Mouse (Mus musculus) heart, adult 10 weeks (tissue): ENCODE measurements around the gene 2310034G01Rik. TPM values are rescaled to one million over a fixed set of nuclear protein-coding genes. Genes with fewer than 3 reads are reported as not detected.

ENCODE experiments used
- polyA plus RNA-seq: library from polyadenylated mRNA; stranded (reverse); fragments of 350-450 nt; fragmentation: Illumina TruSeq; extraction: RNeasy Lipid Tissue Mini Kit (QIAGEN cat#74804); gene quantifications from one replicate; pipeline ENCODE4 v1.2.3, GENCODE M21; 2014; ENCODE audit warnings: low read depth, low replicate concordance

2310034G01Rik gene
- 0.89 TPM for polyA plus RNA-seq

GRCm38 (mm10) chr19:46350168-46350932 lies at the start of gene 2310034G01Rik:
Gene 2310034G01Rik, minus strand, starts transcription at chr19:46350302.

GRCm38 (mm10) chr19:46396686-46397435 lies 46.8 kb upstream of the 2310034G01Rik start, which contains the start of gene Sufu:
Gene Sufu, plus strand, starts transcription at chr19:46396896.

GRCm38 (mm10) chr19:46395109-46396009 lies 45.3 kb upstream of the 2310034G01Rik start, which contains the start of gene Actr1a:
Gene Actr1a, minus strand, starts transcription at chr19:46395748.

GRCm38 (mm10) chr19:46338331-46338936 lies 11.7 kb downstream of the 2310034G01Rik start, which contains the start of gene Cuedc2:
Gene Cuedc2, minus strand, starts transcription at chr19:46338702.

DNA sequence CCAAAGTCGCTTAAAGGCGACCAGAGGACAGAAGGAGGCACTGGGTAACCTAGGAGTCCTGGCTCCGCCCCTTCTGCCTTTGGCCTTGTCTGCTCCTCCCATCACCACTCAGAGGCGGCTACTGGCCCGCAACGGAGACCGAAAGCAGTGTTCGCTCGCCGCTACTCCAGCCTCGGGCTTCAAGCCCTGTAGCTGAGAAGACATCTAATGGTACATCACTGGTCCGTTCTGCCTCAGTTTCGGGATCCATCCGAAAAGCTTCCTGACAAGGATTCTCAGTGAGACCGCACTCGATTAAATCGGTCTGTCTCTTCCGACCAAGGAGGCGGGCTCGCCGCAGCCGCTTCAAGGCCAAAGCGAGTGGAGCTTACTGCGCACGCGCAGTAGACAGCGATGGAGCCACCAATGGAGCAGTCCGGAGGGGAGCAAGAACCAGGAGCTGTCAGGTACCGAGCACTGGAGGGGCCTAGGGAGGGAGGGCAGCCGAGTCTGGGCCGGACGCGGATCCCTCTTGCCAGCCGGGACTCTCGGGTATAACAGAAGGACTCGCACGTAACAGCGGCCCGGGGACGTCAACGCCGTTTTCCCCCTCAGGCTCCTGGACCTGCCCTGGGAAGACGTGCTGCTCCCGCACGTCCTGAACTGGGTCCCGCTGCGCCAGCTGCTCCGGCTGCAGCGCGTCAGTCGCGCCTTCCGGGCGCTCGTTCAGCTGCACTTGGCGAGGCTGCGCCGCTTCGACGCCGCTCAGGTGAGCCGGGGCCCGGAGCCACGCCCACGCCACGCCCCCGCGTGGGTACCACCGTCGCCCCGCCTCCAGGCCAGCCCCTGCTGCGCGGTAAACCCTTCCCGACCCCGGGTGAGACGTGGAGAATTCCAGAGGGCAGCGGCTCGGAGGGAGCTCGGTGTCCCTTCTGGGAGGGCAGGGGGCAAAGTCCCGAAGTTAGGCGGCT lies 21.7 kb downstream of the 2310034G01Rik start, which contains the start of gene Fbxl15:
Fbxl15 (plus strand) TSS at position 104 of the 950 bp plus-strand sequence.

DNA sequence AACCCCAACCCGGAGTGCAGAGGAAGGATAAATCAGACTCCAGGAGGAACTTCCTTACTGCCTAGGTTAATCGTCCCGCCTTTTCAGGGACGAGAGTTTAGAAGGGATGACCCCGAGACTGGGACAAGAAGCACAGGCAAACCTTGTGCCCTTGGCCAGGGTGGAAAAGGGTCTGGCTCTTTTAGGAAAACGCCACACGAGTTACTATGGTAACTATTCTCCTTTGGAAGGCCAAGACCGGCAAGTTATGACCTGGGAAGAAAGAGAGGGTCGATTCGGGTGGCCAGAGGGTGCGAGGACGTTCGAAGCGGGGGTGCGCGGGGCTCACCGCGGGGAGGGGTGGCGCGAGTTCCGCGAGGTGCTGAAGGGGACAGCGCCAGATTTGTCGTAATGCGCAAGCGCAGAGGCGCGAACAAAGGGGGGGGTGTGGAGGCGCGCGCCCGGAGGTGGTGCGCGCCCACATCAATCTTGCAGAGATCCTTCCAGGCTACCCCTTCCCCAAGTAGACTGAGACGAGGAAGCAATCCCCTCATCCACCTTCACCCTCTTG lies 23.3 kb downstream of the 2310034G01Rik start, which contains the start of gene Psd:
Psd (minus strand) TSS at position 401 of the 550 bp plus-strand sequence.

GRCm38 (mm10) chr19:46304216-46304841 lies 45.8 kb downstream of the 2310034G01Rik start, which contains the start of gene Nfkb2:
Gene Nfkb2, plus strand, starts transcription at chr19:46304320.

Other genes with a start within 250 kb of the 2310034G01Rik start
- 0.55 TPM for gene Elovl3, start 218.4 kb downstream of the 2310034G01Rik start, polyA plus RNA-seq
- gene Pitx3, start 202.0 kb downstream of the 2310034G01Rik start, polyA plus RNA-seq = not detected
- 32.4 TPM for gene Gbf1, start 197.8 kb downstream of the 2310034G01Rik start, polyA plus RNA-seq
- gene Nfkb2, start 46.0 kb downstream of the 2310034G01Rik start, polyA plus RNA-seq = 16.1 TPM
- 1.1 TPM for gene Psd, start 23.1 kb downstream of the 2310034G01Rik start, polyA plus RNA-seq
- gene Fbxl15, start 22.1 kb downstream of the 2310034G01Rik start, polyA plus RNA-seq = 4.8 TPM
- gene Cuedc2, start 11.6 kb downstream of the 2310034G01Rik start, polyA plus RNA-seq = 100 TPM
- 2.7 TPM for gene Mfsd13a, start 9.2 kb downstream of the 2310034G01Rik start, polyA plus RNA-seq
- gene Actr1a, start 45.4 kb upstream of the 2310034G01Rik start, polyA plus RNA-seq = 83.6 TPM
- gene Sufu, start 46.6 kb upstream of the 2310034G01Rik start, polyA plus RNA-seq = 7.3 TPM
- 17.6 TPM for gene Trim8, start 151.4 kb upstream of the 2310034G01Rik start, polyA plus RNA-seq
- gene Arl3, start 222.9 kb upstream of the 2310034G01Rik start, polyA plus RNA-seq = 88.9 TPM
- gene Sfxn2, start 223.1 kb upstream of the 2310034G01Rik start, polyA plus RNA-seq = 5.6 TPM
- 45.2 TPM for gene Wbp1l, start 248.8 kb upstream of the 2310034G01Rik start, polyA plus RNA-seq